Mouse (Mus musculus) CD4-positive, CD25-positive, alpha-beta regulatory T cell (primary cell): ENCODE measurements around the gene Cebpzos. TPM values are rescaled to one million over a fixed set of nuclear protein-coding genes. Genes with fewer than 3 reads are reported as not detected.

Experiments used
- polyA plus RNA-seq: library from polyadenylated mRNA; unstranded; fragments of 100-300 nt; shearing (Covaris generic); gene quantifications from one replicate; pipeline ENCODE4 v1.2.1, GENCODE M21; 2017

The Cebpzos gene
- 48.2 TPM for polyA plus RNA-seq

DNA sequence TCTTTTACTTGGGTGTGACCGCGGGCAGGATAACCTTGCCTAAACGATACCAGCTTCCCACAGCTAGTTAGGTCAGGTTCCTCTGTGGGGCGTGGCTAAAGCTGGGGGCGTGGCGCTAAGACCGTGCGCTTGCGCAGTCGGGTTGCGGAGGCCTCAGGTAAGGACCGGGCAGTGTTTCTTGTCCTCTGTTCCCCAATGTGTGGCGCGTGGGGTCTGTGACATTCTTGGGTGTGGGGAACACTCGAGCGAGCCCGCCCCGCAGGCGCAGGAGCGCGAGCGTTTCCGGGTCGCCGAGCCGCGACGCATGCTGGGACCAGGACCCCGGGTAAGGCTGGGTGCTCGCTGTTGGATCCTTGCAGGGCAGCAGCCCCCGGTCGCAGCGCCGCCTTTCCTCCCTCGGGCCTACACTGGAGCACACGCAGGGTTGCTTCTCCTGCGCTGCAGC is at the start of gene Cebpzos:
Gene Cebpzos (plus strand): TSS at position 132 of the 445 bp plus-strand sequence.

DNA sequence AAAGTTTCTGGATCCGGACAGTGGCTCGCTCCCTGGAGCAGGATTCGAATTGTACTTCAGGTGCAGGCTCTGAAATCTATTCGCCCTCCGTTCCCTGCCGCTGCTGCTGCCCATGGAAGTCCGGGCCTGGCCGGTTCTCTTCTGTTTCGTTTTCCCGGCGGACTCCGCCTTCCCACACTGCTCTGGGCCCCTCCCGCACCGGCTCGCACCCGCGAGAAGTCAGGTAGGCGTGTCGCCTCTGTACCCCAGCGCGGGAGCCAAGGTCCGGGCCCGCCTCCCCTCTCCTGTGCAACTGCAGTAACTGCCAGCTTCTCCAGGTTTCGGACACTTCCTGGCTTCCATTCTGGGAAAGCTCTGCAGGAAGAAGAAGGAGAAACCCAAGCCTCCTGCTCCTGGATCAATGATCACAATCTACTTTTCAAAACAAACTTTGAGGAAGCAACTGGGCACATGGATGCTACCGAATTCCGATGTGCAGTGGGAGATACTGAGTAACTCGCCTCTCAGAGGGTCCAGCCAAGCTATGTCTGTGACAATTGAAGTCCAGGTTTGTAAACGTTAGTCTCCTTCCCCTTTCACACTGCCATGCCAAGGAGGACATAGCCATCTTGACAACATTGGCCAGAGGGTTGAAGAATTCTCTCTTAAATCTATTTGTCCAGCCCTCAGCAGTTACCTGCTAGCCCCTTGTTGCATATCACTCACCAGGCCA is 33.7 kb upstream of the Cebpzos start, which contains the start of gene Eif2ak2:
Gene Eif2ak2 (minus strand): TSS at position 173 of the 712 bp plus-strand sequence.

DNA sequence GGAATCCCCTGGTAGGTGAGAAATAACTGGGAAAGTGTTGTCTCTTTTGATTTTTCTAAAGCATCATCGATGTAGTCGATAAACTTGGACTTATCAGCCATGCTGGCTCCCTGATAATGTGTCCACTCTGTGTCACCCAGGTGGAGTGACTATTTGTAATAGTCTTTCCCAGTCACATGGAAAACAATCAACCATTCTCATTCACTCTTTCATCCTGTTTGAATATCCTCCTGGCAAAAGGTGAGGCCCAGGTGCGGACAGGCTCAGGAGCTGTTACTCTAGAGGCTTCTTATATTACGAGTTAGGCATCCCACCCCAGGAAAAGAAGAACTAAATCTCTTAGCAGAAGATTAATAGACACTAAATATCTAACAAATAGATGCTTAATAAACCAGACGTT is 9.4 kb upstream of the Cebpzos start, which contains the start of gene Sult6b1:
Gene Sult6b1 (minus strand): TSS at position 101 of the 400 bp plus-strand sequence.

DNA sequence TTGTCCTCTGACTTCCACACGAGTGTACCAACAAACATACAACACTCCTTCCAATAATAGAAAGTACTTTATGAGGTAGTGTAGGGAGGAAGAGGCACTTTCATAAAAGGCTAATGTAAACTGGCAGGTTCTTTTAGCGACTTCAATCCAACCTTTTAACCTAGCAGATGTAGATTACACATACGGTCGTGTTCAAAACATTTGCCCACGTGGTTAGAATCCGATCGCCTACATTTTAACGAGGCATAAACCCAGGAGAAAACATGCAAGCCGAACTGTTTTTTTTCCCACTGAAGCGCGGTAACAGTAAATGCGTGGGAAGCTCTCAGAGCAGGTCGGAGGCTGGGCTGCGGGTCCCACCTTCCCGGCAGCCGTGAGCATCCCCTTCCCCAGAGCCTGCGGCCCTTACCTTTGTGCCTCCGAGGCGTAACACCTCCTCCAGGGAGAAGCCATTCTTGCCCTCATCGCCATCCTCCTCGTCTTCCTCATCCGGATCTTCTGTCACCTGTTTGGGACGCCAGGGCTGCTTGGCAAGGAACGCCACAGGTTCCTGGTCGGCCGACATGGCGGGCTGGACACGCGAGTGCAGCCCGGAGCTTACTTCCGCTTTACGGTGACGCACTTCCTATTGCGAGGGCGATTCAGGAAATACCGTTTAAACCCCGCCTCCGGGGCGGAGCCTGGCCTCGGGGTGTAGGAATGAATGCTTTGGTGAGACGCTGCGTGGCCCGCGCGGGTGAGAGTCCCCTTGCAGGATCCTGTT is 20.3 kb downstream of the Cebpzos start, which contains the start of the genes Cebpz and Ndufaf7:
Gene Cebpz (minus strand): TSS at position 601 of the 763 bp plus-strand sequence.
Gene Ndufaf7 (plus strand): TSS at position 671 of the 763 bp plus-strand sequence.

Other genes with a start within 250 kb of the Cebpzos start
- gene Strn, start 179.3 kb upstream of the Cebpzos start, polyA plus RNA-seq: 15.5 TPM
- 25.4 TPM for gene Heatr5b, start 81.1 kb upstream of the Cebpzos start, polyA plus RNA-seq
- 82.7 TPM for gene Gpatch11, start 80.9 kb upstream of the Cebpzos start, polyA plus RNA-seq
- 21.0 TPM for gene Eif2ak2, start 33.9 kb upstream of the Cebpzos start, polyA plus RNA-seq
- 0.44 TPM for gene Sult6b1, start 9.5 kb upstream of the Cebpzos start, polyA plus RNA-seq
- gene Cebpz, start 20.6 kb downstream of the Cebpzos start, polyA plus RNA-seq: 91.4 TPM
- gene Ndufaf7, start 20.6 kb downstream of the Cebpzos start, polyA plus RNA-seq: 47.4 TPM
- gene Prkd3, start 104.3 kb downstream of the Cebpzos start, polyA plus RNA-seq: 20.8 TPM
- gene Qpct, start 135.4 kb downstream of the Cebpzos start, polyA plus RNA-seq: 1.8 TPM